Mouse (Mus musculus) left cerebral cortex, adult 9 months (tissue): ENCODE results near the gene Nfix.

Source experiments
- DNase-seq, 2 experiments: peaks; one replicate each; pipeline ENCODE4 v3.0.0; 2022; ENCODE audit warnings: low spot score in 2 of 2

Gene Nfix

DNA sequence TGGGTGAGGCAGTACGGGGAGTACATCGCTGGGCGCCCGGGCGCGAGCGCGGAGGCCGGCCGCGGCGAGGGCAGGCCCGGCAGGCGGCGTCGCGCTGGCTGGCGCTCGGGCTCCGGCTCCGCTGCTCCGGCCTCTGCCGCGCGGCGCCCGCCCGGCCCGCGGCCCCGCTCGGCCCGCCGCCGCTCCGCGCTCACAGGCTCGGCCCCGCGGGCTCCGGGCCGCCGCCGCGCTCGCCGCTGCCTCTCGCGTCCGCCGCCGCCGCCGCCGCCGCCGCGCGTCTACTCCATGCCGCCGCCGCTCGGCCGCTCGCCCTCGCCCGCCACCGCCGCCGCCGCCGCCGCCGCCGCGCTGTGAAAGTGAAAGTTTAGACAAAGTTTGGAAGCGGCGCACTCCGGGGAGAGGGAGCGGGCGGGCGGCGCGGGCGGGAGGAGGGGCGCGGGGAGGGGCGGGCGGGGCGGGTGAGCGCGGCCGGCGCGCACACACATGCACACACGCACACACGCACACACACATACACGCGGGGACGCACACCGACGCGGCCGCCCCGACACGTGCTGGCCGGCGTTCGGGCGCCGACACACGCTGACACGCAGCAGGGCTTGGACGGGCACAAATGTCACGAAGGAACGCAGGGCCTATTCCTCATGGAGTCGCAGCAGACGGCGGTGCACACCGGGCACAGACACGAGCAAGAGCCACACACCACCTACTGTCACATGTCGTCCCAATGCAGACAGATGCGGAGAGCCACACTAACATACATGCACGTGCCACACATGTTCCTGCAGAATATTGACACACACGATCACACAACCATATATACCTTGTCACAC is at the start of gene Nfix:
Gene Nfix, minus strand, starts transcription at position 346 of the 833 bp plus-strand sequence.
- DNase-seq, result peak in 1 of 2 experiments; percentile 45

DNA sequence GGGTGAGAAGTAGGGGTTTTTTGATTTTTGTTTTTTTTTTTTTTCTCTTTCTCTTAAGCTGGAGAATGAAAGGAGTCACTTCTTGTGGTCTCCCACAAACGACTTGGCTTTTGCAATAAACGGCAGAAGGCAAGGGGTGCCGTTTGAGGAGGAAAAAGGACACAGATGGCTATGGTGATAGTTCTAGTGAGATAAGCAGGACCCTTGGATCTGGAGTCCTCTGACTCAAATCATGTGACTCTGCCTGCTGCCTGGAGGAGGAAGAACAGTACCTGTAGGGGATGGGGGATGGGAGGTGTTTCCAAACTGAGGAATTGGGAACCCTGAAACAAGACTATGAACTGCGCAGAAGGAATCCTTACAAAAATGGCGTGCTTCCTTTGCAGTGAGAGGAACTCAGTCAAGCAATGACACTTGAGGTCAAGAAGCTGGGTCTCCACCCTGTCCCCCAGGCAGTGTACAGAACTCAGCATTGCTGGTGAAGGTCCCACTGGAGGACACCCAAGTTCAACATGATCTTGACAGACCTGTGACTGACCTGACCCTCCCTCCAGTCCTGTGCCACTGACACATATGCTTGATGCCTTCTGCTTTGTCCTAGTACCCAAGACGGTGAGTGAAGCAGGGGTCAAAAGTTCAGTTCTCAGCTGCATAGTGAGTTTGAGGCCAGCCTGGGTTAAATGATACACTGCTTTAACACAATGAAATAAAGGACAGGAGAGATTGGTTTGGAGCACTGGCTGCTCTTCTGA is 47.7 kb upstream of the Nfix start:
- DNase-seq, result no peak

DNA sequence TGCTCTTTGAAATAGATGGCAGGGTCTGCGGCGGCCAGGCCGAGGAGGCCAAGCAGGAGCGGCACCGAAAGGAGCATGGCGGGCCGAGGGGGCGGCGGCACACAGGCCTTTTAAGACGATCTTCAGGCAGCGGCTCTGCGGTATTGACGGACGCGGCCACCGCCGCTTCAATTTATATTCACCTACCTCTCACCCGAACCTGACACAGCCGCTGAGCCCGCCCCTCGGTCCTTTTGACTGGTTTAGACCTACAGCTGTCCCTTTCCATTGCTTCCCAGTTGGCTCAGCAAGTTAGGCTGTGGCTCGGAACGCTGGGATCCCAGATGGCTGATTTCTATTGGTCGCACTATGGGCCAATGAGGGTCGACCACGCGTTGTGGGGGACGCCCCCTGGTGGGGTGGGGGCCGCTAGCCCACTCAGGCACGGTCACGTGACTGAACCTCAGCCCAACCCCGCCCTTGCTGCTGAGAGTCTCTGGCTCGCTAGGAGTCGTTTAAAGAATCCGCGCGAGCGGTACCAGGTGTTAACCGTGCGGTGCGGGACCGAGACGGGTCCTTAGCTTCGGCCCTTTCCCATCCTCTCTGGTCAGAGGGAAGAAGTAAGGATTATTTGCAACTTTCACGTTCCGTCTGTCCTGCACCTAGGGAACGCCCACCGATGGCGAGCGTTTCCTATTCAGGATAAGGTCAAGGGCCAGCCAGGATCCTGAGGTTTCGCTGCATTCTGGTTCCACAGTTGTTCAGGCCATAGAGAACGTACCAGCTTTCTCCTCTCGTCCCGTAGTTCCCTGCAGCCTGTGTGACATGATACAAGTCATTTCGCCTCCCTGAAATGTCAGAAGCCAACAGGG is 46.8 kb upstream of the Nfix start, which contains the start of gene Calr:
Gene Calr, minus strand, starts transcription at position 213 of the 851 bp plus-strand sequence.
- peak; percentile 100 for DNase-seq

DNA sequence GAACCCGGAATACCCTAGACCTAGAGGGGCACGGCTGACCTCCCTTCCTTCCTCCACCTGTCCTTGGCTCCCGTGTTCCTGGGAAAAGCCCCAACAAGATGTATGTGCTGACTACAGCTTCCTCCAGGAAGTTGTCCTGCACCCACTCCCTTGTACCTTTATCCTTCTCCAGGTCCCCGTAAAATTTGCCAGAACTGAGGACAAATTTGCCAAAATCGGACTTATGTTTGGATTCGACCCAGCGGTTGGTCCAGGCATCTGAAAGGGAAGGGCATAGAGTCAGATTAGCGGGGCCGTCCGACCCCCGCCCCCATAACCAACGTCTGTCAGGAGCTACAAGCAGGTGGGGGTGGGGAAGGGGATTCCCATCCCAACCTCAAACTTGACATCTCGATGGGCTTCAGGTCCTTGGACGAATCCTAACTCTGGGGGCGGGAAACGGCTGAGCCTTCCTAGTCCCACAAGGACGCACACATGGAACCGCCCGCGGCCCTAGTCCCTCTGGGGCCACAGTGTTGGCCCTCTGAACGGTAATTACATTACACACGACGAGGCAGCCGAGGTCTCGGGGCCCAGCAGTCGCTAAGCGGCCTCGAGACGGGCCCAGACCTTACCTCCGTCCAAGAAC is 46.1 kb upstream of the Nfix start:
- DNase-seq, result peak in 1 of 2 experiments; percentile 53

DNA sequence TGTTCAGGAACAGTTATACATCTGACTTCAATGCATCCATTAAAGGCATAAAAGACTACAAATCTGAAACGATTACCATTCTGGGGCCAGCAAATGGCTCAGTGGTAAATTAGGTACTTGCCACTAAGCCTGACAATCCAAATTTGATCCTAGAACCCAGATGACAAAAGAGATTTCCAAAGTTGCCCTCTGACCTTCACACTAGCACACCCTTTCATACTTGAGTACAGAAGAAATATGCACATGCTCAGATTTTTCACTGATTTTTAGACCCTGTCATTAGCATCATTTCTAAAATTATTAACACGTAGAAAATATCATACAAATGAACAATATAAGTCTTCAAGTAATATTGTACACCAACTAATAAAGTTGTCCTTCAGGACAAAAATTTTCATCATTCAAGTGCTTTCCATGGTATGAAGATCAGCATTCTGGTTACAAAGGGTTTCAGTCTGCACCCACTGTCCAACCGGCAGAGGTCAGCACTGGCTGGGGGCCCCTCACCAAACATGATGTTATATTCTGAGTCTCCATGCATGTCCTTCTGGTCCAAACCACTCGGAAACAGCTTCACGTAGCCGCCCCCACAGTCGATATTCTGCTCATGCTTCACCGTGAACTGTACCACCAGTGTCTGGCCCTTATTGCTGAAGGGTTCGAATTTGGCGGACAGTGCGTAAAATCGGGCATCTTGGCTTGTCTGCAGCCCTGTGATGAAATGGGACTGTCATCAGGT is 45.4 kb upstream of the Nfix start:
- no peak for DNase-seq

DNA sequence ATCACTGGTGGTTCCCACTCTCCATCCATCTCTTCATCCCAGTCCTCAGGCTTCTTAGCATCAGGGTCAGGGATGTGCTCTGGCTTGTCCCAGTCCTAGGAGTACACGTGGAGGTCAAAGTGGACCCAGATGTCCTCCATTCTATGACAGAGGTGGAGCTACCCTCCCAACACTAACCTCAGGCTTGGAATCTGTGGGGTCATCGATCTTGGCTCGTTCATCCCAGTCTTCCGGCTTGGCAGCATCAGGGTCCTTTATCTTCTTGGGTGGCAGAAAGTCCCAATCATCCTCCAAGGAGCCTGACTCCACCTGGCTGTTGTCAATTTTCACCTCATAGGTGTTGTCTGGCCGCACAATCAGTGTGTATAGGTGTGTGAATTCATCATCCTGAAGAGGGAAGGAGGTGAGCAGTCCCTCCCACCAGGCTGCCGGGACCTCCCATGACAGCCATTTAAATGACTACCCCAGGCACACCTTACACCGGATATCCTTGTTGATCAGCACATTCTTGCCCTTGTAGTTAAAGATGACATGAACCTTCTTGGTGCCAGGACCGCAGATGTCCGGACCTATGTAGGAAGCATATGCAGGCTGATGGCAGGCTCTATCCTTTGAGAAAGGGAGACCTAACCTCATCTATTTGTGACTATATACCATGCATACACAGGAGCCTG is 44.4 kb upstream of the Nfix start:
- DNase-seq, result no peak

DNA sequence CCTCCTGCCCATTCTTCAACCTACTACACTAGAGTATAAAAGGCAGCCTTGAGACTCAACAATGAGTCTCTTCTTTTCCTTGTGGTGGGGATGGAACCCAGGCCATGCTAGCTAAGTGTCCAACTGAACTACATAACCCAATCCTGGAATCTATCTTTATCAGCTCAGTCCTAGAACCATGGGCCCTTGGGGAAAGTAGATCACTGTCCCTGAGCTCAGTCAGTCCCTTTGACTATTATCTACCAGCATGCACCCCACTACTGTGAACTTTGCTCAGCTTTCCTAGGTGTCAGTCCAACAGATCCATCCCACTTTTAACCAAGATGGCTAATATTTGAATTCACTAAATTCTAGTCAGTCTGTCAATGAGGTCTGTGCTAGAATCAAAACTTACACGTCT is 41.4 kb upstream of the Nfix start:
- DNase-seq, result no peak

DNA sequence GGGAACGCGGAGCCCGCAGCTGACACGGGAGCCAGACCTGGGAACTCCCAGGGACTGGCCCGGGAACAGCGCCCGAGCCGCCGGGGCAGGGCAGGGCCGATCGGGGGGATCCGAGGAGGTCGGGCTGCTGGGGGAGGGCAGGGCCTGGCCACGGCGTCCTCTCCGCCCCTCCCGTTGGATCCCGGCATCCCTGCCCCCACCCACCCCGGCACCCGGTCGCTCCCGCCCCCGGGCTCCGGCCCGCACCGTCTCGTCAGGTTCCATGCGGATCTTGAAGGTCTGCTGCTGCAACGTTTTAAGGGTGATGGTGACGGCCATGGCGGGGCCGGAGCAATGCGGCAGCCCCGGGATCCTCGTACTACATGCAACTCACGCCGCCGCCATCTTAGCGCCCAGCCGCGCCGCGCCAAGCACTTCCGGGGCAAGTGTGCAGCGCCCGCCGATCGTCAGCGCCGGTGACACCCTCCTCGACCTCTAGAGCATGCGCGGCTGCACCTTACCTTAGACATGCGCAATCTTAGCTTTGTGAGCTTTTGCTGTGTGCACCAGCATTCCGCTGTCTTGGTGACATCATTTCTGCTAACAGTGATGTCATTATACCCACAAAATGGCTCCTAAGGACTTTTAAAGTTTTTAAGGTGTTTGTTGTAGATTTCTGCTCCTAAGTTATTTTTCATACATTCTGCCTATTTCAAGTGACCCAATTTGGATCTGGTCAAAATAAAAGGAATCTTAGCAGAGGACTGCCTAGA is 40.3 kb upstream of the Nfix start, which contains the start of gene Rad23a:
Gene Rad23a, minus strand, starts transcription at position 418 of the 752 bp plus-strand sequence.
- DNase-seq, result peak; percentile 84 to 92

DNA sequence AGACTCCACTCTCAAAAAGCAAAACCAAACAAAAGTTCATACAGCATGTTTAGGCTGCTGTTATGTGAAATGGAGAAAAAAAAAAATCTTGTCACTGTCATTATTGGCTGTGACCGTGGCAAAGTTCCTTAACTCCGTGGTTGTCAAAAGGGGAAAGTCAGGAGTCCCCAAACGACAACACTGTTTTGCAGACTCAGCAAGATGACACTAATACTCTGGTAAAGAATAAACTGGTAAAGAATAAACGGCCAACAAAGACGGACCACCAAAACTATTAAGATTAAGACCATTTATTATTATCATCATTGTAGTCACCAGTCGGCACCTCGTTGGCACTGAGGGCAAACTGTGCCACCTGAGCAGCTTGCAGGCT is 39.7 kb upstream of the Nfix start:
- DNase-seq, result no peak

DNA sequence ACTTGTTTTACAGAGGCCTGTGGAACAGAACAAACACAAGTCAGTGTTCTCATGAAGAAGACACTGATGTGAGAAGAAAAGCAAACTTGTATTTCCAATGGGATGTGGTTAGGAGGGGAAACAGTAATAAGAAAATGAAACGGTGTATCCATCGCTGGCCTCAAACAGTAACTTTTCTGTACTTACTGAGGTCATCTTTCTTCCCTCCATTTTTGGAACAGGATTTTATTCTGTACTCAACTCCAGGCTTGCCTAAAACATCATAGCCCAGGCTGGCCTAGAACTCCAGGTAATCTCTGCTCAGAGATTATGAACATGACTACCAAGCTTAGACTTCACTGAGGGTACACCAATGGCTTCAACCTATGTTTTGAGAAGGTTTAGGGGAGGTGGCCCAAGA is 39.3 kb upstream of the Nfix start:
- DNase-seq, result no peak

DNA sequence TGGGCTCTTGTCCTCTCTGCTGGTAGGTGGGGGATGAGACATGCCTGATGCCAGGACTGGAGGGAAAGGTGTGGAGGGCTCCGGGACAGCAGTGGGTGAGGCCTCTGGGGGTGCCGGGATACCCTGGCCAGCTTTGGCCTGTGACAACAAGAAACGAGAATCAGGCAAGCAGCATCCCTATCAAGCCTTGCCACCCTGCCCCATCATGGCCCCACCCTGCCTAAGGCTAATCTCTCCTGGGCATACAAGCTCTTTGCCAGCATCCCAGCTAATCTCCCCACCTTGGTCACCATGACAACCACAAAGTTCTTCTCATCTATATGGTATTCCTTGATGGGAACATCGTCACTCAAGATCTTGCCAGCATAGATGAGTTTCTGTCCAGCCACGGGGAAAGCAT is 38.4 kb upstream of the Nfix start:
- DNase-seq, result no peak

DNA sequence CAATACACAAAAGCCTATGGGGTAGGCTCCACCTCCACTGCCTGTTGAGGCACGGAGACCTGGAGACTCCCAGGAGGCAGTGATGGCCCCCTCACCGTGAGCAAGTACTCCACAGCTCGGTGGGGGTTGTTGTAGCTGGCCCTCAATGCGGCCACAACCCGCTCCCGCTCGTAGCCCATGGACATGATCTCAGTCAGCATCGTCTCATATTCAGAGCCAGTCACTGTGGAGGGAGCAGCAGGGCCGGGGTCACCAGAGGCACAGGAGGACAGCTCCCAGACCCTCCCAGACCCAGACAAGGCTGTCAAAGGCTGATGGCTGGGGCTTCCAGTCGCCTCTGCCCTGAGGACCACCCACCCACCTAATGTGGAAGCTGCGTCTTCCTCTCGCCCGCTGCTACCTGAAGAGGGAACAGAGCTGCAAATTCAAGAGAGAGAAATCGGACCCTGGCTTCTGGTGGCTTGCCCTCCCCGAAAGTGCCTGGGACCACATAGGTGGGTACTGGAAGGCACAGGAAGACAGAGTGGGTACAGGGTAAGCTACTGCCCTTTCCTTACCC is 37.8 kb upstream of the Nfix start:
- DNase-seq, result no peak

DNA sequence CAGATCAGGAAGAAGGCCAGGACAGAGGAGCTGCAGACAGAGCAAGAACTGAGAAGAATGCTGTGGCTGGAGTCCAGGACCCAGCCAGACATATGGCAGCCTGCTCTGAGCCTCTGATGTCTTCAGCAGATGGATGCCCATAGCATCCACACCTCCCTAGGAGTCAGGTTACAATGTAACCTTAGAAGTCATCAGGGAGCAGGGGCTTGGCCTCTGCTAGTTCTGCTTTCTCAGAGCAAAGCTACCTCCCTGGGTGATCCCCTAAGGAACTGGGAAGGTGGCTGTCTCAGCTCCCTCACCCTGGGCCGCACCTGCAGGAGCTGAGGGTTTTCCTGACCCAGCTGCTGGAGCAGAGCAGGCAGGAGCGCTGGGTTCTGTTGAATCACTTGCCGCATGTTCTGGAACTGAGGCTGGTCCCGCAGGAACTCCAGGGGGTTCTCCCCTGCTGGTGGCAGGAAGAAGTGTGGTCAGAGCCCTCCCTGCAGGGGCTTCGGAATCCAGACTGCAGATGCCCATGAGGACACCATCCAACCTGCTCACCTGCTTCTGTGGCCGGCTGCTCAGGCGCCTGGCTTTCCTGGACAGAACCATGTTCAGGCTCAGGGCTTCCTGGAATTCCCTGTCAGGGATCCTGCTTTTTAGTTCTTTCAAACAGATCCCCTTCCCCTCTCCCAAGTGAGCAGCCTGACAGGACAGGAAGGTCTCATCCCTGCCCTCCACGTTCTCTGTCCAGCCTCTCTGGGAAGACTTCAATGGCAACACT is 37.2 kb upstream of the Nfix start:
- DNase-seq, result no peak

DNA sequence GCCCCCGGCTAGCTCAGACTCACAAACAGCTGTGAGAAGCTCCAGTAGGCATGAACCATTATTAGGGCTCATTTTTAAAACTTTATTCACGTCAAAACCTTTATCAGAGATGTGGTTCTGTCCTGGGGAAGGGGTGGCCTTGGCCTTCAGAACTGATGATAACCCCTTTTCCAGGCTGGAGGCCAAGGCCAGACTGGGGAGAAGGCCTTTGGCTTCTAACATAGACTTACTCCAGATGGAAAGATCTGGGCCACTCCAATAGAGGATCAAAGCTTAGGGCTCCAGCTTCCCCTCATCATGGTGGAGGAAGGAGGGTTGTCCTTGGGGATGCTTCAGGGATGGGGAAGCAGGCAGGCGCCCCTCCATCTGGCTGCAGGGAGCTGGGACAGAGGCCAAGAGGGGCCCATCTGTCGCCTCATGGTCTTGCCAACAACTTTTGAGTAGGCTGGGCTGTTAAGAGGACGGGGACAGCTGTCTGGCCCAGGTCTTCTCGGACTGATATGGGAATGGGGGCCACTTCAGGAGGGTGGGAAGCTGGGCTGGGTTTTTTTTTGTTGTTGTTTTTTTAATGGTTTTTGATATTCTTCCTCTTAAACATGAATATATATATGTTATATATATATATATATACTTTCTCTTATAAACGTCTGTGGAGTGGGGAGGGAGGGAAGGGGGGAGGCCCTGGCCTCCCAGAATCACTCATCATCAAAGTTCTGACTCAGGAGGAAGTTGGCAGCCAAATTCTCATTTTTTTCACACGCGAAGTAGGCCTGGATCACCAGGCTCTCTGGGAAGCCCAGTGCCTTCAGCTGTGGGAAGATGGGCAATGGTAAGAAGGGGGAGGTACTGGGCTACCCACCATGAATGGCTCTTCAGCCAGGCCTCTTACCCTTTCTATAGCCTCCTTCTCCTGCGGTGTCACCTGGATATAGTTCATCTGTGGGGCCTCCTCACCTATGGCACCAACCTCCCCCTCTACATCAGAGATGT is 35.0 kb upstream of the Nfix start:
- DNase-seq, result peak in 1 of 2 experiments; percentile 81

DNA sequence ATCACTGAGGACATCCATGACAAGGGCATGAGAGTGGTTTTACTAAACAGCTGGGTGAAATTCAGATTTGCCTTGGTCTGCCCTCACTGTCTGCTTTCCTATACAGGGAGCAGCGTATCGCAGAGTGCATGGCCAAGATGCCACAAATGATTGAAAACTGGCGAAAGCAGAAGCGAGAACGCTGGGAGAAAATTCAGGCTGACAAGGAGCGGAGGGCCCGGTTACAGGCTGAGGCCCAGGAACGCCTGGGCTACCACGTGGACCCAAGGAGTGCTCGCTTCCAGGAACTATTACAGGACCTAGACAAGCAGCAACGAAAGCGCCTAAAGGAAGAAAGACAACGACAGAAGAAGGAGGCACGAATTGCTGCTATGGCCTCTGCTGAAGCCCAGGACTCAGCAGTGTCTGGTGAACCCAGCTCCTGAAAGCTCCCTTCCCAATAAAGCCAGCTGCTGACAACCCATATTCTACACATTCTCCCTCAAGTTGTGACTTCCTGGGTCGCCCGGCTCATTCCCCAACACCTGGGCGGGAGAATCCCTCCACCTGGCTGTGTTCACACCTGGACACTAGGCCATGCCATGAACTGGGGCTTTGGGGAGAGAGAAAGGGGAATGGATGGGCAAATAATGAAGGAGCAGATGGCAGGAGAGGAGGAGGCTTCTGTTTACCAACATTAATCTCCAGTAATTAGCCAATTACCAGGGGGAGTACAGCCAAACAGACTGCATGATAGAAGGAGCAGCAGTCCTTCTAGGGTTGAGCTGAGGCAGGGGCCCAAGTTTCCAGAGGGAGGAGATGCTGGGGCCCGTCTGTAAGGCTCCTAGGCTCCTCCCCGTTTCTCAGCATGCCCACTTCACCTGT is 34.1 kb upstream of the Nfix start:
- no peak for DNase-seq
